Mouse (Mus musculus) kidney, embryonic 14.5 days (tissue): ENCODE measurements around the gene Arpc4. TPM values are rescaled to one million over a fixed set of nuclear protein-coding genes. Genes with fewer than 3 reads are reported as not detected.

ENCODE experiments used
- ATAC-seq: fragments of 200-750 bp; cut with Nextera tagmentation; 2 replicates; pipeline ENCODE4 v1.8.0; 2017; ENCODE audit warnings: moderate number of reproducible peaks, mild to moderate bottlenecking, moderate TSS enrichment, moderate library complexity; ENCODE audit not compliant: low FRiP score, low TSS enrichment
- H3K27ac ChIP-seq: fragments of 300-500 bp; sonication (generic); 2 replicates; pipeline ENCODE4 v1.5.1; 2014; ENCODE audit warnings: low read depth, mild to moderate bottlenecking, low read length, moderate library complexity, mixed read lengths
- H3K27me3 ChIP-seq: fragments of 300-500 bp; sonication (generic); 2 replicates; pipeline ENCODE4 v1.6.1; 2014; ENCODE audit warnings: mild to moderate bottlenecking, low read length; ENCODE audit not compliant: control insufficient read depth, insufficient read depth
- H3K36me3 ChIP-seq: fragments of 300-500 bp; sonication (generic); 2 replicates; pipeline ENCODE4 v1.6.1; 2014; ENCODE audit warnings: low read length, mixed read lengths; ENCODE audit not compliant: control insufficient read depth, insufficient read depth
- H3K4me1 ChIP-seq: fragments of 300-500 bp; sonication (generic); 2 replicates; pipeline ENCODE4 v1.6.1; 2014; ENCODE audit warnings: low read length, mixed read lengths; ENCODE audit not compliant: control insufficient read depth, insufficient read depth
- H3K4me2 ChIP-seq: fragments of 300-500 bp; sonication (generic); replicated peaks from 2 replicates; pipeline ENCODE4 v1.6.1; 2014; ENCODE audit warnings: low read depth, mild to moderate bottlenecking, low read length
- H3K4me3 ChIP-seq: fragments of 300-500 bp; sonication (generic); 2 replicates; pipeline ENCODE4 v1.5.1; 2014; ENCODE audit warnings: mild to moderate bottlenecking, low read length
- H3K9ac ChIP-seq: fragments of 300-500 bp; sonication (generic); 2 replicates; pipeline ENCODE4 v1.6.1; 2014; ENCODE audit warnings: low read depth, mild to moderate bottlenecking, low read length, moderate library complexity
- H3K9me3 ChIP-seq: fragments of 300-500 bp; sonication (generic); 2 replicates; pipeline ENCODE4 v1.6.1; 2016; ENCODE audit warnings: low read length; ENCODE audit not compliant: control insufficient read depth
- WGBS: fragments of 180-500 bp; shearing (Covaris S2); extraction: QIAGEN DNeasy Blood & Tissue Kit; methylation state at CpG from one replicate; pipeline ENCODE4 v1.1.7; 2014; 5-methylcytosine and 5-hydroxymethylcytosine counted together
- polyA plus RNA-seq: library from polyadenylated mRNA; unstranded; fragments of >200 nt; fragmentation: Nextera tagmentation; extraction: Ambion mirVana; gene quantifications from 2 replicates; pipeline ENCODE4 v1.2.1, GENCODE M21; 2014

Gene Arpc4
- polyA plus RNA-seq, 1 experiment from 2014 or later = 230 TPM

GRCm38 (mm10) chr6:113392015-113392386, 14.1 kb downstream of the Arpc4 start:
- Histone ChIP-seq H3K27ac (0 out of 2 replicates have a peak overlapping the region, but pooled peaks have one; percentile 17), H3K9ac (peak overlapping the region; percentile 63), H3K4me1 (0 out of 2 replicates have a peak, but pooled peaks cover 7% of the 10 kb centered on the region), H3K9me3 (no peaks in the 10 kb centered on the region), H3K4me3 (peak overlapping the region; percentile 46), H3K4me2 (peak overlapping the region; percentile 95), H3K36me3 (peaks cover 40% of the 10 kb centered on the region), H3K27me3 (no peaks in the 10 kb centered on the region)
- no peak for ATAC-seq
- WGBS = 36% methylated on average over 10 of the region's 10 CpGs

DNA sequence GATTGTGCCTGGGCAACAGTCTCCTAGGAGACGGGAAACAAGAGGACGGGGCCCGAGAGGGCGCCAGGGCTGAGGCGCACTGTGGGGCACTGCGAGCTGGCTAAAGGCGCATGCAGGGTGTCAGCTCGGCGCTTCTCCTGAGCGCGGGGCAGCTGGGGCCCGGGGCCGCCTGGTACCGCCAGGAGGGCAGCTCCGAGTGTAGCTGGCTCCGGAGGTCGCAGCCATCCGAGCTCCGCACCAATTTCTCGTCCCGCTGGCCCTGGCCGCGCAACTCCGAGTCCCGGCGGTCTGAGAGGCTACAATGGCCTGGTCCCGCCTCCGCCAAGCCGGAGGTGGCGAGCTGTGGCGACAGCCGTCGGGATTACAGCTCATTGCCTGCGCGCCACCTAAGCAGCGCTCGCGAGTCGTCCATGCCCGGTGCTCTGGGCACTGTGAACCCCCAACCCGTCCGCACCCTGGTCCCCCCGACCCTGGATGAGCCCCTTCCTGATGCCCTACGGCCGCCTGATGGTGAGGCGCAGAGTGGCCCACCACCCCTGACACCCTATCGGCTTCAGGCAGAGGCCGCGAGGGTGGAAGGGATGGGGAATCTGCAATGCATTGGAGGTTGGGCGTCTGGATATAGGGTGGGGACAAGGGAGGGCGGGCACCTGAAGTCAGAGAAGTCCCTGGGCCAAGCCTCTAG, 14.6 kb downstream of the Arpc4 start:
- Histone ChIP-seq H3K27me3 (no peaks in the 10 kb centered on the region), H3K9me3 (no peaks in the 10 kb centered on the region), H3K27ac (peak overlapping the region; percentile 17; the same call in 1 of the 2 replicates), H3K4me3 (peak overlapping the region; percentile 46), H3K4me1 (0 out of 2 replicates have a peak, but pooled peaks cover 7% of the 10 kb centered on the region), H3K9ac (peak overlapping the region; percentile 63), H3K4me2 (peak overlapping the region; percentile 95), H3K36me3 (peaks cover 34% of the 10 kb centered on the region)
- ATAC-seq = peak; percentile 91
- WGBS = 2% methylated on average over 51 of the region's 51 CpGs

- Histone ChIP-seq H3K27ac (no peak overlapping the region), H3K4me3 (no peak overlapping the region), H3K4me1 (0 out of 2 replicates have a peak, but pooled peaks cover 7% of the 10 kb centered on the region), H3K36me3 (peaks cover 20% of the 10 kb centered on the region), H3K4me2 (no peak overlapping the region), H3K9ac (no peak overlapping the region), H3K9me3 (no peaks in the 10 kb centered on the region), H3K27me3 (no peaks in the 10 kb centered on the region)
- WGBS = 87% methylated on average over 6 of the region's 6 CpGs
- ATAC-seq = no peak
These were observed 16.0 kb downstream of the Arpc4 start for GRCm38 (mm10) chr6:113393951-113394350.

- Histone ChIP-seq H3K27me3 (no peaks in the 10 kb centered on the region), H3K9me3 (no peaks in the 10 kb centered on the region), H3K27ac (no peak overlapping the region), H3K9ac (no peak overlapping the region), H3K4me2 (no peak overlapping the region), H3K4me1 (0 out of 2 replicates have a peak, but pooled peaks cover 7% of the 10 kb centered on the region), H3K36me3 (peaks cover 12% of the 10 kb centered on the region), H3K4me3 (no peak overlapping the region)
- WGBS = 88% methylated on average over 11 of the region's 11 CpGs
- no peak for ATAC-seq
These were observed 16.9 kb downstream of the Arpc4 start for GRCm38 (mm10) chr6:113394811-113395210.

GRCm38 (mm10) chr6:113395501-113395900, 17.6 kb downstream of the Arpc4 start:
- no peaks in the 10 kb centered on the region for H3K9me3 ChIP-seq
- no peak overlapping the region for H3K4me2 ChIP-seq
- no peak for ATAC-seq
- H3K27me3 ChIP-seq = no peaks in the 10 kb centered on the region
- peaks cover 5% of the 10 kb centered on the region; the same call in 1 of the 2 replicates for H3K36me3 ChIP-seq
- no peak overlapping the region for H3K27ac ChIP-seq
- H3K9ac ChIP-seq = no peak overlapping the region
- H3K4me1 ChIP-seq = 0 out of 2 replicates have a peak, but pooled peaks cover 7% of the 10 kb centered on the region
- H3K4me3 ChIP-seq = no peak overlapping the region
- 94% methylated on average over 6 of the region's 6 CpGs for WGBS

- Histone ChIP-seq H3K9me3 (no peaks in the 10 kb centered on the region), H3K4me2 (no peak overlapping the region), H3K27me3 (no peaks in the 10 kb centered on the region), H3K27ac (no peak overlapping the region), H3K36me3 (no peaks in the 10 kb centered on the region), H3K4me1 (0 out of 2 replicates have a peak, but pooled peaks cover 7% of the 10 kb centered on the region), H3K9ac (no peak overlapping the region), H3K4me3 (no peak overlapping the region)
- WGBS = 85% methylated on average over 10 of the region's 10 CpGs
- ATAC-seq = no peak
These were observed 18.5 kb downstream of the Arpc4 start for GRCm38 (mm10) chr6:113396270-113397030.

GRCm38 (mm10) chr6:113402094-113402493, 24.2 kb downstream of the Arpc4 start:
- no peaks in the 10 kb centered on the region for H3K36me3 ChIP-seq
- ATAC-seq = no peak
- 93% methylated on average over 13 of the region's 13 CpGs for WGBS
- no peak overlapping the region for H3K9ac ChIP-seq
- H3K4me2 ChIP-seq = no peak overlapping the region
- H3K27me3 ChIP-seq = no peaks in the 10 kb centered on the region
- H3K4me3 ChIP-seq = no peak overlapping the region
- no peak overlapping the region for H3K27ac ChIP-seq
- no peaks in the 10 kb centered on the region for H3K4me1 ChIP-seq
- no peaks in the 10 kb centered on the region for H3K9me3 ChIP-seq

DNA sequence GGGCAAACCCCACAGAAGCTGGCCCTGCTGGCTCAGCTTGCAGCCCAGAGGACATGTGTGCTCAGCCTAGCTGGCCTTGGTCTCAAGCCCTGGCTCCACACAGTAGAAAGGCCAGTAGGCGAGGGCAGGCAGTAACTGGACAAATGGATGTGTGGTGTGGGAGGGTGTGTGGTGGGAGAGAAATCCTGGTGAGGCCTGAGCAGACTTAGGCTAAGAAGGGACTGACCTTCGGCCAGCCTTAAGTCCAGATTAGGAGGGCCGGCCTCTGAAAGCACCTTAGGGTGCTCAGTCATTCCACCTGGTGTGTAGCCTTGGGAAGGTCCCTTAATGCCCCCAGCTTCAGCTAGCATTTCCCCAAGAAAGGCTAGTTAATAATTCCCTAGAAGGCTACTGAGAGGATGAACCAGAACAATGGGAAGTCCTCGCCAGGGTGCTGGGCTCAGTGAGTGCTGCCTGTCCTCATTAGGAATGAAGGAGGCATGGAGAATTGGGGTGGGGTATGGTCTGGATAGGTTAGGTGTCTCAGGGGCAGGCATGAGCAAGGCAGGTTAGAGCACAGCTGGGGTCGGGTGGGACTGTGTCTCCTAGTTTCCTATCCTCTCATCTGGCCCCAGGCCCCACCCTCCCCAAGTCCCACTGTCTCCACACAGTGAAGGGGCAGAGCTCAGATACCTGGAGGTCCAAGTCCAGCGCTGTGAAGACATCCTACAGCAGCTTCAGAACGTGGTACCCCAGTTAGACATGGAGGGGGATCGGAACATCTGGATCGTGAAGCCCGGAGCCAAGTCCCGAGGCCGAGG, 26.9 kb downstream of the Arpc4 start:
- 82% methylated on average over 12 of the region's 12 CpGs for WGBS

More for the DNA sequence above, 26.9 kb downstream of the Arpc4 start:
- H3K4me2 ChIP-seq = no peak overlapping the region
- no peak overlapping the region for H3K4me3 ChIP-seq
- no peaks in the 10 kb centered on the region for H3K36me3 ChIP-seq
- H3K9ac ChIP-seq = no peak overlapping the region
- no peak overlapping the region for H3K27ac ChIP-seq
- H3K27me3 ChIP-seq = no peaks in the 10 kb centered on the region
- H3K4me1 ChIP-seq = no peaks in the 10 kb centered on the region
- peak; percentile 50; the same call in 1 of the 2 replicates for ATAC-seq
- H3K9me3 ChIP-seq = no peaks in the 10 kb centered on the region
